Mouse (Mus musculus) adrenal gland (tissue): ENCODE data around the gene Cdc34b.

Source experiments
- intact Hi-C: fragments of 180-260 bp; cut with DNase I; formaldehyde crosslinking; loops from one replicate; pipeline ENCODE4 v1.15.1; 2025

The Cdc34b gene

GRCm38 (mm10) chr11:94731229-94731628 lies 10.4 kb upstream of the Cdc34b start:
- intact Hi-C loops: loop anchor here (2.0 to 10.0 kb wide), 2 partner anchors 54 to 204 kb away; partner anchors contain the start of gene Col1a1

DNA sequence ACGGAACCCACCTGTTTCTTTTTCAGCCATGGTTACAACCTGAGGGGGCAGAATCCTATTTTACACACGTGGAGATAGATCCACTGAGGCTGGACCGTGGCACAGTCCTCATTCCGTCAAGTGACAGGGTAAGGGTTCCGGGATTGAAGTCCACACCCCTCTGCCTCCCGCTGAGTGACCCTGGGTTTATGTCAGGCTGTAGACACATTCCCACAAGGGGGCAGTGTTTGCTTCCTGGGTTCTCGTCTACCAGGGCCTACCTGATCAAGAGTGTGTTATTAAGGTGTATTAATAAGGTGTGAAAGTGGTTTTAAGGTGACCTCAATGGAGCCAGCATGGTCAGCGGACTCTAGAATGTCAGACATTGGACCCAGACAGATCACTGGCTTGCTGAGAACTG lies 8.8 kb upstream of the Cdc34b start:
- intact Hi-C loops: loop anchor here (10.0 kb wide), 1 partner anchor 202 kb away; the partner anchor contains the start of gene Col1a1

DNA sequence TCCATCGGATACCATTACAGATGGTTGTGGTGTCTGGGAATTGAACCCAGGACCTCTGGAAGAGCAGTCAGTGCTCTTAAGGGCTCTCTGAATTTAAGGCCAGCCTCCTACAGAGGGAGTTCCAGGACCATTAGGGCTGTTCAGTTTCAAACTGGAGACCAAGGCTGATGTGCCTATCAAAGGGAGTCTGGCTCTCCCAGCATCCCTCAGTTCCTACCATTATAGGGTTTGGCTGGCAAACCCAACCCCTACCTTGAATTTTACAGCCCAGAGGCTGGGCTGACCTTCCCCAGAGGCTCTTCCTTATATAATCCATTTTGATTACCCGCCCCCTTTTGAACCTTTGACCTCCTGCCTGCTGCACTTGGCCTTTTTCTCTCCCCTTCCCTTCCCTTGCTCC lies 5.8 kb upstream of the Cdc34b start:
- intact Hi-C loops: loop anchor here (10.0 kb wide), 1 partner anchor 199 kb away; the partner anchor contains the start of gene Col1a1

GRCm38 (mm10) chr11:94752946-94753713 lies 11.5 kb downstream of the Cdc34b start:
- intact Hi-C loops: no loop called here

DNA sequence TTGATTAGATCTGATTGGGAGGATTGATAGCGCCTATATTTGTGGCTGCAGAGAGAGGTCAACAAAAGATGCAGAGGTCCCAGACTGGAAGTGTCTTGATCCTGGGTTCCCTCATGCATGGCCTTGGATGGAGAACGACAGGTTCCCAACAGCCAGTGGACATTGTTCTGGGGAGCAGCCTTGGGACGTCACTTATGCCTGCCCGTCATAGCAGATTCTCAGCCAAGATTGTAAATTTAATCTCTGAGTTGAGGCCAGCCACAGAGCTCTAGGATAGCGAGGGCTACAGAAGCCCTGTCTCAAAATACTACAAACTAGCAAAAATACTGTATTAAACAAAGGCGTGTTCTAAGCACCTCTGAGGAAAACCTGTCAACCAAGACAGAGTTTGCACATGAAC lies 18.3 kb downstream of the Cdc34b start:
- intact Hi-C loops: no loop called here

DNA sequence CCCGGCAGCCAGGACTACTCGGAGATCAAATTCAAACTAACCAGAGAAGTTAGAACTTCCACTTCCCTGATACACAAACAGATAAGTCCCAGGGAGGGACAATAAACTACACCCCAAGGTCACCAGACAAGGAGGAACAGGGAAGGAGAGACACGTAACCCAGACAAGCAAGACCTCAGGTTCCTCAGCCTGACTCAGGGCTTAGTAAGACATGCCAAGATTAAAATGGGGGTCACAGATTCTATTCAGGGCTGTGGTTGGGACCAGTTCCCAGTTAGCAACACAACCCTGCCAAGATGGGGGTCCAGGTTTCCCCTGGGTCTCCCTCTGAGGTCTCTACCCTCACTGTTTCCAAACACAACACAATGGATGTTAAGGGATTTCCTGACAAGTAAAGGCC lies 18.8 kb downstream of the Cdc34b start:
- intact Hi-C loops: no loop called here

DNA sequence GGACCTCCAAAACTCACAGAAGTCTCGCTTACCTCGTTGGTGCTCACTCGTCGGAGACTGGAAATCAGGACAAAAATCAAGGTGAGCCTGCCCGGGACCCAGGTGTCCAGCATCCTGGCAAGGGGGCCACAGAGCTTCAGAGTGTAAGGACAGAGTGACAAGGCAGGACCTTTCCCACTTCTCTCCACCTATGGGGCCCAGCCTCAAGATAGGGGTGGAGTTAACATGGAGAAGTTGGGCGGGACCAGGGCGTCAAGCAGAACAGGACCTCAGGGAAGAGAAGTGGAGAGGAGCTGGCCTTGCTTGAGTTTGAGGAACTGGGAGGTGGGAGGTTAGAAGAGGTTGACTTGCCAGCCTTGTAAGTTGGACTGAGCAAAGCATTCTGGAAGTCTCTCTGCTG lies 19.2 kb downstream of the Cdc34b start:
- intact Hi-C loops: no loop called here

DNA sequence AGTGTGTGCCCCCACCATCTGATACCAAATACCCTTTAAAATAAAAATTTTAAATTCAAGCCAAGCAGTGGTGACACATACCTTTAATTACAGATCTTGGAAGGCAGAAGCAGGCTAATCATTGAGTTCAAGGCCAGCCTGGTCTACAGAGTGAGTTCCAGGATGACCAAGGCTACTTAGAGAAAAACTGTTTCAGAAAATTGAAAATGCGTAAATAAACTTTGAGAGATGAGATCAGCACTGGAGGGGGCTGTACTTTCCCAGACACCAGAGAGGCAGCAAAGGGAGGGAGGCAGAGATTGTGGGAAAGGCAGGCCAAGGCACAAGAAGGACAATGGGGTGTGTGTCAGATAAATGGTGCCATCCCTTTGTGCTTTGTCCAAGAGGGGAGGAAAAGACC lies 20.7 kb downstream of the Cdc34b start:
- intact Hi-C loops: no loop called here

DNA sequence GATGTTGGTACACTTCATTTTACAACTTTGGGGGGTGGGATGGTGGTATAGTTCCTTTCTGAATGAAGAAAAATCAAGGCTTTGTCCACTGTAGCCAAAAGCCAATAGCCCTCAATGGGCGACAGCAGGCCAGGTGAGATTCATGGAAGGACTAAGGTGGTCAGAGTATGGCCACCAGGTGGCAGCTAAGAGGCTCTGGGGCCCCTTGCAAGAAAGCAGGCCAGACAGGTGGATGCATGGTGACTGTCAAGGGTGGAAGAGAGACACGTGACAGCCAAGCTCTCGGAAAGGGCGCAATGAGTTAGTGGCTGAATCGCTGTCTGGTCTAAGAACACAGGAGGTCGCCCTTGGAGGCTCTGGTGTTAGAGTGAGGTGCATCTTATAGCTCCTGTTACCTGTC lies 21.2 kb downstream of the Cdc34b start:
- intact Hi-C loops: no loop called here

DNA sequence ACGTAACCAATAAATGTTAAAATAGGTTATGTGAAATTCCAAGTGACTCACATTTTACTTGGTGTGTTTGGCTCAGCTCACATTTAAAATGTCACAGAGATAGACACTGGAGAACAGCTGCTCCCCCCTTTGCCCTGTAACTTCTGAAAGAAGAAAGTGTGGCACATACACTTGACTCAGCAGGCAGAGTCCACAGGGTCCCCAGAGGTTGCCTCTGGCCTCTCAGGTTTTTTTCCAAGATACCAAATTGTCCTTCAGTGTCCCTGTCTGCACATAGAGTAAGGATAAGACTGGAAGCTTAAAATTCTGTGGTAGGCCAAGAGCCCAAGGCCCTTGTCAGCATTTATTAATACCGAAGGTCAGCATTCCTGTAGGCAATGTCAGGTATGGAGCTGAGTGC lies 25.7 kb downstream of the Cdc34b start:
- intact Hi-C loops: no loop called here

DNA sequence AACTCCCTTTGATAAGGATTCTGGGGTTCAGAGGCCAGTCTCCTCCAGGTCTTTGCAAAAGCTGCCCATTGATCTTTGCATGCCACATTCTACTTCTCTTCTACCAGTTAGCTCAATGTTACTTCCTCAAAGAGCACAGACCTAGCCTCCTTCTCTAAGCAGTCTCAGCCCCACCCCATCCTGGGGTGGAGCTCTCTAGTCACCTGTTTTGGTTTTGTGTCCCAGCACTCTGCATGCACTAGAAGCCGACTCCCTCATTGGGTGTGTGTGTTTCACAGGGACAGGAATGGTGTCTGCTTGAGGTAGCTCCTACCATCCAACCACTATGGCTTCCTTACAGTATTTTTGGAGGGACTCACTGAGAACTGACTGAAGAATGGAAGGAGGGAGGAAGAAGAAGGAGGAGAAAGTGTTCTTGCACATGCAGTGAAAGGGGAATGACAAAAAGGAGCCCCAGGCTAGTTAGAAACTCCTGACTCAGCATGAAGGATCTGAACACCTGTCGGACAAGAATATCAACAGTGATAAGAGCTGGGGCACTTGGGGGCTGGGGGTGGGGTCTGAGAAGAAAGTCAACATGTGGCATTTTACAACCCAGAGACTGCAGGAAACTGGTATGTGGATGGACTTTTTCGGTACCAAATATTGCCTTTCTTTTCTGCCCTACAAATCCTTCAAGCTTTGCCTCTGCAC lies 30.9 kb downstream of the Cdc34b start:
- intact Hi-C loops: no loop called here

GRCm38 (mm10) chr11:94773851-94774250 lies 32.3 kb downstream of the Cdc34b start:
- intact Hi-C loops: no loop called here

DNA sequence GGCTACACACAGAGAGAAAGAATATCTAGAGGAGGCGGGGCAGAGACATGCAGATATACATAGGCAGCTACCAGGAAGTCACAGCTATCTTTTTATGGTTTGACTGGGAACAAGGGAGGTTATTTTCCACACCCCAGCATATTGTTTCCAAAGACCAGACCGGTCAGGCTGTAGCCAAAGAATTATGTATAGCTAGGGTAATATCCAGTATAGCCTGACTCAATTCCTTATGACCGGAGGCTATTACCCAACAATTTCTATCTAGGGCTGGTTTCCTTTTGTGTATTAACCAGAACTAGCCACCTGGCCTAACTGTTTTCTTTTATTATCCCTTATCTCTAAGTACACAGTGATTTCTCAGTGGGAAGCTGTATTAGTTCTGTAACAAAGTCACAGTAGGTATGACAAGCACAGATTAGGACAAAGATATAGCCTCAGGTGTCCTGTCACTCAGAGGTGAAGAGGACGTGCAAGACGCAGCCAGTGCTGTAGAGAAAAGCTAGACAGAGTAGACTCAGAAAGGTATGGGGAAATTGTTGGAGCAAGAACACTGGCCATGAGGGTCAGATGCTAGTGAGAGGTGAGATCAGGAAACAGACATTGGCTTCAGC lies 33.4 kb downstream of the Cdc34b start:
- intact Hi-C loops: no loop called here

DNA sequence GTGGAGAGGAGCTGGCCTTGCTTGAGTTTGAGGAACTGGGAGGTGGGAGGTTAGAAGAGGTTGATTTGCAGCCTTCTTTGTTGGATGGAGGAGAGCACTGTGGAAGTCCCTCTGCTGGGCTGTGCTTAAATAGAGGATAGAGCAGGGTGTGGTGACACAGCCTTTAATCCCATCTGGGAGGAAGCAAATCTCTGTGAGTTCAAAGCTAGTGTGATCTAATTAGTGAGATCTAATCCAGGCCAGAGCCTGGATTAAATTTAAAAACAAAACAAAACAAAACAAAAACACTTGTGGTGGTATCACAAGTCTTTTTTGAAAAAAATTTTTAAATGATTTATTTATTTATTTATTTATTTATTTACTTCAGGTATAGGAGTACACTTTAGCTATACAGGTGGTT lies 41.0 kb downstream of the Cdc34b start, which contains the start of gene Tmem92:
TSS of gene Tmem92 (minus strand) at position 101 of the 400 bp plus-strand sequence.
- intact Hi-C loops: no loop called here

GRCm38 (mm10) chr11:94785247-94785646 lies 43.7 kb downstream of the Cdc34b start:
- intact Hi-C loops: loop anchor here (2.0 kb wide), 1 partner anchor 54 kb away; no protein-coding TSS in a partner anchor

- intact Hi-C loops: no loop called here
Observed at GRCm38 (mm10) chr11:94791700-94792099, 50.1 kb downstream of the Cdc34b start.
